Mouse (Mus musculus): ENCODE results near the gene Scel.

The Scel gene

GRCm38 (mm10) chr14:103513473-103513811 is 300 bp downstream of the Scel start:
- in situ Hi-C loops (cut with MseI, MboI): no loop called here

GRCm38 (mm10) chr14:103515419-103515818 is 2.3 kb downstream of the Scel start:
- in situ Hi-C loops (cut with MseI, MboI): no loop called here

GRCm38 (mm10) chr14:103526286-103526685 is 13.1 kb downstream of the Scel start:
- in situ Hi-C loops (cut with MseI, MboI): no loop called here

GRCm38 (mm10) chr14:103529733-103530367 is 16.7 kb downstream of the Scel start:
- in situ Hi-C loops (cut with MseI, MboI): no loop called here

GRCm38 (mm10) chr14:103531722-103532341 is 18.7 kb downstream of the Scel start:
- in situ Hi-C loops (cut with MseI, MboI): no loop called here

GRCm38 (mm10) chr14:103535511-103536024 is 22.4 kb downstream of the Scel start:
- in situ Hi-C loops (cut with MseI, MboI): no loop called here

GRCm38 (mm10) chr14:103536334-103536733 is 23.2 kb downstream of the Scel start:
- in situ Hi-C loops (cut with MseI, MboI): no loop called here

- in situ Hi-C loops (cut with MseI, MboI): no loop called here
Measured at GRCm38 (mm10) chr14:103537355-103538056, 24.4 kb downstream of the Scel start.

- in situ Hi-C loops (cut with MseI, MboI): no loop called here
Measured at GRCm38 (mm10) chr14:103539796-103540195, 26.7 kb downstream of the Scel start.

GRCm38 (mm10) chr14:103541679-103542078 is 28.5 kb downstream of the Scel start:
- in situ Hi-C loops (cut with MseI, MboI): no loop called here

- in situ Hi-C loops (cut with MseI, MboI): no loop called here
Measured at GRCm38 (mm10) chr14:103543304-103544079, 30.4 kb downstream of the Scel start.

GRCm38 (mm10) chr14:103545734-103546133 is 32.6 kb downstream of the Scel start:
- in situ Hi-C loops (cut with MseI, MboI): loop anchor here in 1 of 2 experiments (5.0 kb wide), 1 partner anchor 147 kb away; no protein-coding TSS in a partner anchor

GRCm38 (mm10) chr14:103546246-103546645 is 33.1 kb downstream of the Scel start:
- in situ Hi-C loops (cut with MseI, MboI): loop anchor here in 1 of 2 experiments (5.0 kb wide), 1 partner anchor 146 kb away; no protein-coding TSS in a partner anchor

- in situ Hi-C loops (cut with MseI, MboI): loop anchor here in 1 of 2 experiments (5.0 kb wide), 1 partner anchor 144 kb away; no protein-coding TSS in a partner anchor
Measured at GRCm38 (mm10) chr14:103548220-103548619, 35.1 kb downstream of the Scel start.

GRCm38 (mm10) chr14:103550480-103550879 is 37.3 kb downstream of the Scel start:
- in situ Hi-C loops (cut with MseI, MboI): loop anchor here in 1 of 2 experiments (5.0 kb wide), 1 partner anchor 142 kb away; no protein-coding TSS in a partner anchor

- in situ Hi-C loops (cut with MseI, MboI): loop anchor here in 1 of 2 experiments (5.0 kb wide), 1 partner anchor 141 kb away; no protein-coding TSS in a partner anchor
Measured at GRCm38 (mm10) chr14:103550921-103551320, 37.8 kb downstream of the Scel start.

- in situ Hi-C loops (cut with MseI, MboI): loop anchor here in 1 of 2 experiments (5.0 kb wide), 1 partner anchor 140 kb away; no protein-coding TSS in a partner anchor
Measured at GRCm38 (mm10) chr14:103551921-103552320, 38.8 kb downstream of the Scel start.

- in situ Hi-C loops (cut with MseI, MboI): loop anchor here in 1 of 2 experiments (5.0 kb wide), 1 partner anchor 140 kb away; no protein-coding TSS in a partner anchor
Measured at GRCm38 (mm10) chr14:103552379-103552778, 39.2 kb downstream of the Scel start.

- in situ Hi-C loops (cut with MseI, MboI): no loop called here
Measured at GRCm38 (mm10) chr14:103556609-103557008, 43.5 kb downstream of the Scel start.

GRCm38 (mm10) chr14:103561383-103562096 is 48.4 kb downstream of the Scel start:
- in situ Hi-C loops (cut with MseI, MboI): no loop called here

- in situ Hi-C loops (cut with MseI, MboI): no loop called here
Measured at GRCm38 (mm10) chr14:103567957-103568356, 54.8 kb downstream of the Scel start.
